Mouse (Mus musculus) left cerebral cortex, postnatal 36 days (tissue): ENCODE measurements at regions not wholly inside any gene's neighbourhood (a gene's known extent, or its start where the extent isn't known, plus 50 kb on each side); places are given as distances from the start of the nearest gene placed in this dataset.
"Not testable (repeated sequence)": the region's sequence is repeated elsewhere in the genome, so short reads cannot be mapped to it uniquely, and the experiment has no call there.

Experiments
- DNase-seq, 2 experiments: peaks; one replicate each; pipeline ENCODE4 v3.0.0; 2021 to 2022; ENCODE audit warnings: low spot score in 2 of 2, mixed read lengths in 1 of 2
- intact Hi-C: fragments of 180-260 bp; cut with DNase I; formaldehyde crosslinking; loops from one replicate; pipeline ENCODE4 v1.15.1; 2025

DNA sequence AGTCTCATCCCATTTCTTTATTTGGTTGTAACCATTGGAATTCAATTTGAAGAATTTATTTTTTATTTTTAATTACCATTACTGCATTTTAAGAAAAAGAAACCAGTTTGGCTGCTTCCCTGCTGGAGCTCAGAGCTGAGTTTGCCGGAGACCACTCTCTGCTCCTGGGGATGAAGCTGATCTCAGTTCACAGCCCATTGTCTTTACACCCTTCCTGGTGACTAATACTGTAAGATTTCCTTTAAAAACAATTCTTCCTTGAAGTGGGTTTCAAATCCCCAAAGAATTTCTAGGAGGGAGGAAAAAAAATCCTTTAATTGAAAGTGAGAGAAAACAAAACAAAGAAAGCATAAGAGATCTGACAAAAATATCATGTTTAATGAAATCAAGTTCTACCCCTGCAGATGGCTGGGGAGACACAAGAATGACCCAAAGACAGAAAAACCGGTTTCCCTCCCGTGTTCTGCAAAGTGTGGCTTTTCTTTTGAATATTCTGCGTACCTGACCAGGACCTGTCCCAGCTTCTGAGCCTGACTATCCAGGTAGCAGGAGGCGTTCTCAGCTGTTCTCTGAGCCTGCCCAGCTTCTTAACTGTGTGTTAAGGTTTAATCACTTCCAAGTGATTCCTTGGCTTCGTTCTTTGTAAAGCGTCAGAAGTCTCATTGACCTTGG is 216.1 kb downstream of the Bcl11a start:
- no peak for DNase-seq
- intact Hi-C loops: no loop called here

DNA sequence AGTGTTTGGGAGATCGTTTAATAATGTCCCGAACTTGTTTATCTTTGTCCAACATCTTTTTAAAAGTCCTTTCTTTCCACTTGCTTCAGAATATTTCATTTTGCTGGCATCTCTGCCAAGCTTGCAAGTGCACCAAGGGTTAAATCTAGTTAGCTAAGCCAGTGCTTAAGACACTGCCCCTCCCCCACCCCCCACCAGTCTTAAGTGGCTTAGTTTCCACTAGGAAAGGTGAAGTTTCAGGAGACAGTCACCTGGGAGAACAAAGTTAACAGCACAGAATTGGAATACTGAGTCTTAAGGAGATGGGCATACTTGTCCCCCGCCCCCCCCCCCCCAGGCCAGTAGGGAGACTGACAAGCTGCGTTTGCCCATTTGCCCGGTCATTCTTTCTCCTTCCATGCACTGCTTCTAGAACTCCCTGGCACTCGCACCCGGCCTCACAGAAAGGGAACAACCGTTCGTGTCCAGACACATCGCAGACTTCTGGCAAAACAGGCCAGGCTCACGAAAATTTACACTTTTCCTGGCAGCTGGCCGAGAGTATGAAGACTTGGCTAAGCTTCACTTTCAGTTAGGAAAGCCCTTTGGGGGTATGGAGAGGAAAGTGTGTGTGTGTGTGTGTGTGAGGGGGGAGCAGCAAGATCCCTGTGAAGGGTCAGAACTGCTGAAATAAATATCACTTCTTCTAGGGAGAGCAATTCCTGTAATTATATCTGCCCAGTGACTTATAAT is 219.2 kb downstream of the Bcl11a start:
- intact Hi-C loops: no loop called here
- no peak for DNase-seq

DNA sequence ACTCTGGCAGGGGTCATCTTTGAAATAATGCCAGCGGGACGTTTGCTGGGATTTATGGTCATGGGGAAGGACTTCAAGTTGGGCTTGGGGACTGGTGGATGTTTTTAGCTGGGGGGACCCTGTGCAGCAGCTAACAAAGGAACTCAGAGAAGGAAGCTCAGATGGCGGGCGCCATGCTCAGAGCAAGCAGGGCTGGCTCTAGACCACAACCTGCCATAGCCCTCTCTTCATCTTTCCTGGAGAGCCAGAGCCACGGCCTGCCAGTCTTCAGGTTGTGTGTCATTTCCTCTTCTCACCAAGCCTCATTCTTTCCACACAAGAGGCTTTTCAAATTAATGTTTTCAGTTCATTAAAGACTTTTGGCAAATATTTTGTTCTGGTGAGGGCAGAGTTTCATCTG is 219.9 kb downstream of the Bcl11a start:
- intact Hi-C loops: no loop called here
- DNase-seq: no peak

DNA sequence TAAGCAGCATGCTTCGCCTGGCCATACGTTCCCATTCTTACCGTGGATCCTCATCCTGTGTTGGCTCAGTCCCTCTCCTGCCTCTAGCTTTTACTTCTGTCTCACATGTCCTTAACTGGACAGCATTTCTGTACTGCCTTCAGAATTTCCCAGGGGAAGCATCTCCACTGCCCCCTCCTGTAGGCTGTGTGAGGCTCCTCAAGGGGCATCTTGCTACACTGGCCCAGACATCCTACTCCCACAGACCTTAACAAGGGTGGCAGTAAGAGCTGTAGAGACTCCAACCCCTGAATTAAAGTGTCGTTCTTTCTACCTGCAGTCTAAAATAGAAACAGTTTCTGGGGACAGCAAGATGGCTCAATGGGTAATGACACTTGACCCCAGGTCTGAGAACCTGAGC is 222.5 kb downstream of the Bcl11a start:
- intact Hi-C loops: no loop called here
- DNase-seq: no peak

DNA sequence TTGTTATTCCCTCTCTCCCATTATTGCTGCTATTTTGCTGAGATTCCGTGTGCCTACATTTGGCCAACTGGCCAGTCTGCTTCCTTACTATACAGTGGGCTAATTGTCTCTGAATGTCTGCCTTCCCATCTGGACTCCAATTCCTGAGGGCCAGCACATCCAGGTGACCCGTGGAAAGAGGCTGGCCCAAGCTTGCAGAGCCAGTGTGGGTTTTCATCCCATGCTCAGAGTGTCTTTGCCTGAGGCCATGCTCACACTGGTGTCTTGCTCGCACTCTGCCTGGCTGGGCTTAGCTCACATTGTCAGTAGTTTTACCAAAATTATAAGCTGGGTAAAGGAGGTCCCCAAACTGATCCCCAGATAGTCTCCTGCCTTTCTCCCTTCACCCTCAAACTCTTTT is 223.3 kb downstream of the Bcl11a start:
- intact Hi-C loops: no loop called here
- DNase-seq: no peak

DNA sequence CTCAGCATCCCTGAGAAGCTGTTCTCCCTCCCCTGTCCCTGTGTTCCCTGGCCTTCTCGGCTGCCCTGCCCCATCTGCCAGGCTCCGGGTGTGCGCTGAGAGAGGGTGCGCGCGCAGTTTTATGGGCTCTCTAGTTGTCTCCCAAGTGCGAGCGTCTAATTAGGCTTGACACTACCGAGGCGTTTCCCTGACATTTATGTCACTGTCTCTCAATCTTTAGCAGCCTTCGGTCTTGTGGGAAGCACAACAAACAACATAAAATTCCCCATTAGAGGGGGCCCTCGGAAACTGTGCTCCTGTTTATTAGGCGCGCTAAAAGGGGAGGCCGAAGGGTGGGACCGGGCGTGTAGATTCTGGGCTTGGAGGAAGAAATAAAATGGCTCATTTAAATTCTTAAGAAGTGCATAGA is 227.3 kb downstream of the Bcl11a start:
- intact Hi-C loops: no loop called here
- DNase-seq: no peak

DNA sequence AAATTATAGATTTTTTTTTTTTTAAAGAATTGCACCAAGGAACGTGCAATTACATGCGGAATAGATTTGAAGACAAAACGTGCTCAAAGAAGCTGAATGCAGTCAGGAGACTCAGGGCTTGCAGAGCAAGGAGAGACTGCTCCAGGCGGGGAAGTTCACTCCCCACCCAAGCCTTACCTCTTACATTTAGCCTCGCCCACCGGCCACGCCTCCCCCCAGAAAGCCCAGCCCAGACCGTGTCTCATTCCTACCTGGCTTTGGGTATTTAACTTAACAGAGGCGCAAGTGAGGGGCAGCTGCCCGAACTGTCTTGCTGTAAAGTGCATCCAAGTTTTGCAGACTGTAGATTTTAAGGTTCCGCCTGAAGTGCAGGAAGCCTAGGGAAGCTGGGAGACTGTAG is 227.8 kb downstream of the Bcl11a start:
- intact Hi-C loops: no loop called here

DNA sequence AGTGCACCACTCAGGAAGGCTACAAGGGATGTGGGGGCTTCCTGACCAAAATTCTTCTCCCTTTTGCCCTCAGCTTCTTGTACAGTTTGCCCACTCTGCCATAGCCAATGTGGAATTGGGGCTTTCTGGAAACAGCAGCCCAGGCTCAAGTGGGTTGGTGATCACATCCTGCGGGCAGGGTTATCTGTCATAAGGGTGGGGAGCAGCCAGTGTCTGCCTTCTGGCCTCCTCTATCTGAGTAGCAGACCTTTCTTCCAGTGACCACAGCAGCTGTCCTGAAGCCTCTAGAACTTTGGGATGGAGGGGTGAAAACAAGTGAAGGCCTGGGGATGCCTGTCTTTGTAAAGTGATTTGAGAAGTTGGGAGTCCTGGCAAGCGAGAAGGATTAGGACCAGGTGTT is 228.2 kb downstream of the Bcl11a start:
- DNase-seq: no peak
- intact Hi-C loops: no loop called here

More for the DNA sequence above, 227.8 kb downstream of the Bcl11a start:
- no peak for DNase-seq

DNA sequence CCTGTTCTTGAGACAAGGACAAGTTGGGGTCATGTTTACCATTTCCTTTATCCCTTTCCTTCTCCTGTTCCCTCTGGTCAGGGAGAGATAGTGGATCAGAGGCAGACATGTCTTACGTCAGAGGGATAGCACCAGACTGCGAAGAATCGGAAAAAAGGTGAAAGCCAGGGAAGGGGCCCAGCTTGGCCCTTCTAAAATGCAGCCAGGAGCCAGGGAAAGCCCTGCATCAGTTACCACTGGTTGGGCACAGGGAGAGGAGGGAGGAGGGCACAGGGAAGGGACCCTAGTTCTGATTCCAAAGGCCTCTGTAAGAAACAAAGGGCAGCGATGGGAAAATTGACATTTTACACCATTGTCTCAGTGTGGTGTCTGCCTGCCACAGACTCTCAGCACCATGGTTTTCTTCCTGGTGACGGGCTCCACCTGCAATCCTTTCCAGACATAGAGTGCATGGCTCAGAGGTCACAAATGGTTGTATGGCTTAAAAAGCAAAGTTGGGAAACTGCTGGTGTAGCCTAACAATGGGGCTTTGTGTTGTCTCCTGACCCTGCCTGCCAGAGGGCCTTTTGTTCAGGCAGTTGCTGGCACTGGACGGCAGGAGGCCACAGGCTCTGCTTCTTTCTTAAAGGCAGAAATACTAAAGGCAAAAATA is 229.9 kb downstream of the Bcl11a start:
- no peak for DNase-seq
- intact Hi-C loops: no loop called here

DNA sequence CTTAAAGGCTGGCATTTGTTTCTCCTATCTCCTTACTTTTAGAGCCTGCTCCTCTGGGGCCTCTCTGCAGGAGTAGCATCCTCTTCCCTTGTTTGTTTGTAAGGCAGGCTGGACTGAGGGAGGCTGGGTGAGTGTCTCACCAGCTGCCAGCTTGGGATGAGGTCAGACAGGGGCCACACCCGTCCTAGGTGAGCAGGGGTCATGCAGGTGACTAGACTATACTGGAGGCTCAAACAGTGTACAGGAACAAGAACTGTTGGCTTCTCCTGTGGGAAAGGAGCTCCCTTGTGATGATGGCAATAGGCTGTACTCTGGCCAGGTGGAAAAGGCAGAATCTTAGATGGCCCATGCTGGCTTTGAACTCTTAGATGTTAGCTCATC is 230.4 kb downstream of the Bcl11a start:
- intact Hi-C loops: no loop called here
- DNase-seq: no peak

DNA sequence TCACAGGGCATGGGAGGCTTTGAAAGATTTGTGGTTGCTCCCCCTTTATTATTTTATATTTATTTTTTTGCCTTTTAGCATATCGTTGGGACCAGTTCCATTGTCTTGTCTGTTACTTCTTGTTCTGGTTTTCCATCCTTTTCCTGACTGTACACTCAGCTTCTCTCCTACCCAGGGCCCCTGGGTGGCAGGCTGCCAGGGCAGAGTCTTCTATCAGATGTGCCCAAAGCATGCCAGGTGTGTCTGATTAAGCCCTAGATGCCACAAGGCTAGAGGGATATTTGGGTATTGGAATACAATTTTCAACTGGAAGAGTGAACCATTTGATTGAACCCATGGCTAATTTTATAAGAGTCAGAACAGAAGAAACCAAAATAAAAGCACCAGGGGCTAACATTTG is 236.2 kb downstream of the Bcl11a start:
- intact Hi-C loops: no loop called here
- DNase-seq: no peak

DNA sequence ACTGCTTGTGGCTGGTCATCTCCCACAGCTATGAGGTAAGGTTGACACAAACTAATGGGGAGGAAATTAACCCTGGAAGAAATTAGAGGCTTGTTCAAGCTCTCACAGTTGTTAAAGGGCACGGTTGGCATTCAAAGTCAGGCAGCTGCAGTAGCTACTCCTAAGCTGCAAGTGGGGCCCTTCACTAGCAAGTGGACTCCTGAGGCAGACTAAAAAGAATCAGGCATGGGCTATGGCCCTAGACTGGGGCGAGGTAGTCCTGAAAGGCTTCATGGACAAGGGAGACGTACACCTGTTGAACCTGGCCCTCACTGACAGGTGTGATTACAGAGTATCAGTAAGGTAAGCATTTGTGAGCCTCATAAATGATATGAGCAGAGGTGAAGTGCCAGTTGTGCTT is 237.7 kb downstream of the Bcl11a start:
- intact Hi-C loops: no loop called here
- DNase-seq: no peak

DNA sequence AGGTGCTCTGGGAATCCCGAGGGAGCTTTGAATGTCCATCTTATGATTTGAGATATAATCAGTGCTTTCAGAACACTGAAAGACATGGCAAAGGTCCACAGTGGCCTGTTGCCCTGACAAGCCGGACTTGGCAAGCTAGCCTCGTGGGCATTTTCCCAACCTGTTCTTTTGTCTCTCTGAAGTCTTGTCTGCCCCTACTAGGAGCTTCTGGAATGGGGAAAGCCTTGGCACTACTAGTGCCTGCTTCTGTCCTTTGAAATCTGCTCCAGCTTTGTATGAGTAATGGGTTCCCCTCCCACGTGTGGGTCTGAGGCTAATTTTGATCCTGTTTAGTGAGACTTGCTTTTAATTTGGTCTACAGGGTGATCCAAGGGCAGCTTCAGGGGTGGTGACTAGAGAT is 238.3 kb downstream of the Bcl11a start:
- DNase-seq: no peak
- intact Hi-C loops: no loop called here

DNA sequence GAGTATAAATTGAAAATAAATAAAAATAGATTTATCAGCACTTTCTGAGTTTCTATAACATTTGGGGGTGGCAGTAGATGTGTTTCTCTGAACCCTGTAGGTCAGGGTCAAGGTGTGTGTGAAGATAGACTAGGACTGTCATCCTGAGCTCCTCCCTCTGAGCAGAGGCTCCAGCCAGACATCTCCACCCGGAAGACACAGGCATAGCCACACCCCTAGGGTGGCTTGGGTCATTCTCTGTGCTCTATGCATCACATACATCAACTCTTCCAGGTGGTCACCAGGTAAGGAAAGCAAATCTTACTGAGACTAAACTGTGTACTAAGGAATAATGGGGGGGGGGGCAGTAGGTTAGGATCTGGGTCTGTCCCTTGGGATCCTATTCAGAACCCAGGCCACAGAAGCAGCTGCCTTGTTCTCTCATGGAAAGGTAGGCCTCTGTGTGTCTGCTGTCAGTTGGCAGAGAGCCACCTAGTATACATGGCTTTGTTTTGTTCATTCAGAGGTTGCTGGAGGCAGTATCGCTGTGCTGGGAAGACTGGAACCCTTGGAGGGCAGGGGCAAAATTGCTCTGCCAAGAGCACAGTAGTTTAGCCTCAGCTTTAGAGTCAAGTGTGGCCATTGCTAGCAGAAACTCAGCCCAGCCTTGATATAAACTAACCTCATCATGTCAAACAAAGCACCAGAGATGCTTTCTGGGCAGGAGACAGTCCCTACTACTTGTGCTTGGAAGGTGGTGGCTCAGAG is 240.3 kb downstream of the Bcl11a start:
- DNase-seq: no peak
- intact Hi-C loops: no loop called here

DNA sequence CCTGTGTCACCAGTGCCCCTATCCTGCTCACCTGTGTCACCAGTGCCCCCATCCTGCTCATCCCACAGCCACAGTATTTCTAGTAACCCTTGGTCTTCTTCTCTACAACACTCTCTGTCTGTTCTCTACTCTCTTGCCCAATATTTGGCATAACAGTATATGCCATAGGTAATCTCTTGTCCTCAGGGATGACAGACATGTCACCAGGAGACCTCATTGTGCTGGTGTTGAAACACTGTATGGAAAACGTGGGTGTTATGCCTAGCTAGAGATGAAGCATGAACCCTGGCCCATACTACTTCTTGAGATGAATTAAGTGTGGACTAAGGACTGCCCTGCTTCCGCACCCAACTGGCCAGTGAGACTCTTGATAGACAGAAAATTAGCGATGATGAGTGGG is 241.4 kb downstream of the Bcl11a start:
- no peak for DNase-seq
- intact Hi-C loops: no loop called here

DNA sequence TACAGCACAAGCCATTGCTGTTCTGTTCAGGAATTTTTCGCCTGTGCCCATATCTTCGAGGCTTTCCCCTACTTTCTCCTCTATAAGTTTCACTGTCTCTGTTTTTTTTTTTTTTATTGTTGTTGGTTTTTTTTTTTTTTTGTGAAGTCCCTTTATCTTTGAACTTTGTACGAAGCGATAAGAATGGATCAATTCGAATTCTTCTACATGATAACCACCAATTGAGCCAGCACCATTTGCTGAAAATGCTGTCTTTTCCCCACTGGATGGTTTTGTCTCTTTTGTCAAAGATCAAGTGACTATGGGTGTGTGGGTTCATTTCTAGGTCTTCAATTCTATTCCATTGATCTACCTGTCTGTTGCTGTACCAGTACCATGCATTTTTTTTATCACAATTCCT is 244.6 kb downstream of the Bcl11a start:
- intact Hi-C loops, DNase-seq: not testable (repeated sequence)

DNA sequence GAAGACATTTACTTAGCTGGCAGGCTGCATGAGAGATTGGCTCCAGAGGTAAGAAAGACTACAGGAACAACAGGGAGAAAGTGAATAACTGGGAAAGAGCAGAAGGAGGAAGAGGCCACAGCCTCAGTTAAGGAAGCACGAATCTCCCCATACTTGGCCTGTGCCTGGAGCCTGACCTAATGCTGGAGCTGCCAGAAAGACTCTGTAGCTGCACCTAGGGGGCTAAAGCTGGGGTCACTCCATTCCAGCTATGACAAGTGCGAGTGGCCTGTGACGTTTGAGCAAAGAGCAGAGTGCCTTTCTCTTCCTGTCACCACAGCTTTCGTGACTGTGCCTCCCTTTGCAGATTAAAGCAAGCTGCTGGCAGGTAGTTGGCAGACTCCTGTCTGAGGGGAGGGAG is 250.6 kb downstream of the Bcl11a start:
- DNase-seq: no peak
- intact Hi-C loops: no loop called here

DNA sequence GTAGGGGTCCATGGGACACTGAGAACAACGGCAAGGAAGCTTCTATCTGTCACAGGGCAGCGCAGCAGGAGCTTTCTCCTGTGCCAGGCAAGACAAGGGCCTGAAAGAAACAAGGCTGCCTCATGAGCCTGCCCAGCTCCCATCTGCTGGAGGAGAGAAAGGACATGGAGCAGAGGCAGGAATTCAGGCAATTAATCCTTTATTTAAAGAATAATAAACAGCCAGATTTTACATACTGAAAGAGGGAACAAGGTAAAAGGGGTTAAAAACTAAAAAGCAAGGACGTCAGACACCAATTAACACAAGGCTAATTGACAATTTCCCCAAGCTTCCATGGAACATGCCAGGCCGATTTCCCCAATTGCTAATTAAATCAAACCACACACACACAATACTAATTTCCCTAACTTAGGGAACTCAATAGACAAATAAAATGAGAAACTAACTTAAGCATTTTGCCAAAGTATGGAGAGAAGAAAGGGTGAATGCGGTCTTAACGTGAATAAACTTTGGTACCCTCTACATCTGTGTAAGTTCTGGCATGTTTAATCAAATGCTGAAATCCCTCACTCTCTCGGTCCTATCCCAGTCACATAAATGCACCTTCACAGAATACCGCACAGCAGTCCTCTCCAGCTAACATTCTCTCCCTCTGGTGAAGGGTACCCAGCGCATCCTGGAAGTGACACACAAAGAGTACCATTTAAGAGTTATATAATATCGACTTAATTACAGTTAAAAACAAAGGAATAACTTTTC is 252.7 kb downstream of the Bcl11a start:
- DNase-seq: no peak
- intact Hi-C loops: no loop called here

DNA sequence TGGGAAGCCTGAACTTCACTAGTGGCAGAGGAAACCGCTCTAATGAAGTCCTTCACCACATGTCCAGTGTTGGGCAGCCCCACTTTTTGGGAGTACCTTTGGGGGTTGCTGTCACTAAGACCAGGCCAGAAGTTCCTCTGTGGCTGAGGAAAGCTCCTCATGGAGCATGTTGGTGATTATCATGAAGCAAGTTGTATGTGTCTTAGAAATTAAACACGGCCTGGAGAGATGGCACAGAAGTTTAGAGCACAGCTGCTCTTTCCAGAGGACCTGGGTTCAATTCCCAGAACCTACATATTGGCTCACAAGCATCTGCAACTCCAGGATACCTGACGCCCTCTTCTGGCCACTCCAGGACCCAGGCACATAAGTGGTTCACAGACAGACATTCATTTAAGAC is 254.4 kb downstream of the Bcl11a start:
- no peak for DNase-seq
- intact Hi-C loops: no loop called here

DNA sequence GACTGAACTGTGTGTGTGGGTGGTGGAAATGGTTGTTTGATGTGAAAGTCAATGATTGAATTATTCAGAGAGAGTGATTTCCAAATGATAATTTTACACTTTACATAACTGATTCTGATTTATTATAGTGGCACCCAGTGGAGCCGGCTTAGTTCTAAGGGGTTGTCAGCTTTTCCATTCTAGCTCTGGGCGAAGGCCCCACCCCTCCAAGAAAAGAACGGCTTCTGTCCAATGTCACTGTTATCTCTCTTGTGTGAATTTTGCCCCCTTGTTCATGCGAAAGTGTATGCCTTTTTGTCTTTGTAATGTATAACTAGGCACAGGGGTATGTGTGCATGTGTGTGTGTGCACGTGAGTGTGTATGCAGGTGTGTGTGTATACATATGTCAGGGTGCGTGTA is 255.3 kb downstream of the Bcl11a start:
- intact Hi-C loops: no loop called here
- no peak for DNase-seq
